Mouse (Mus musculus) small intestine, adult 2 months (tissue): ENCODE data around the gene Smarca4. TPM values are rescaled to one million over a fixed set of nuclear protein-coding genes. Genes with fewer than 3 reads are reported as not detected.

ENCODE experiments used
- H3K27ac ChIP-seq: fragments of 200-500 bp; 2 replicates; pipeline ENCODE4 v1.5.1; 2012; ENCODE audit warnings: low read depth, low read length, control low read depth, inconsistent platforms; ENCODE audit not compliant: insufficient read depth
- H3K27me3 ChIP-seq: fragments of 200-500 bp; 2 replicates; pipeline ENCODE4 v1.6.1; 2012; ENCODE audit warnings: mild to moderate bottlenecking, moderate library complexity, low read length, inconsistent platforms; ENCODE audit not compliant: control insufficient read depth, insufficient read depth
- H3K36me3 ChIP-seq: fragments of 200-500 bp; 2 replicates; pipeline ENCODE4 v1.6.1; 2012; ENCODE audit warnings: mild to moderate bottlenecking, low read length, control low read depth, inconsistent platforms; ENCODE audit not compliant: control insufficient read depth, insufficient read depth
- H3K4me1 ChIP-seq: fragments of 200-500 bp; 2 replicates; pipeline ENCODE4 v1.6.1; 2012; ENCODE audit warnings: low read length, inconsistent platforms, mixed read lengths; ENCODE audit not compliant: control insufficient read depth, insufficient read depth, insufficient read length
- H3K4me3 ChIP-seq: fragments of 200-500 bp; 2 replicates; pipeline ENCODE4 v1.5.1; 2012; ENCODE audit warnings: low read depth, mild to moderate bottlenecking, control low read depth, inconsistent platforms, low read length, moderate library complexity
- CTCF ChIP-seq: fragments of 200-500 bp; IDR thresholded peaks from 2 replicates; pipeline ENCODE4 v1.5.1; 2012; ENCODE audit warnings: low read depth, mild to moderate bottlenecking, control low read depth, inconsistent platforms, low read length, moderate library complexity, mixed read lengths; ENCODE audit not compliant: insufficient replicate concordance, insufficient read length; ENCODE audit errors: extremely low read depth
- POLR2A ChIP-seq: fragments of 200-500 bp; IDR thresholded peaks from 2 replicates; pipeline ENCODE4 v1.6.1; 2012; ENCODE audit warnings: low read depth, mild to moderate bottlenecking, control low read depth, inconsistent platforms, low read length, moderate library complexity
- WGBS: fragments of 180-500 bp; shearing (Covaris S2); methylation state at CpG from one replicate; pipeline ENCODE4 v1.1.7; 2018; 5-methylcytosine and 5-hydroxymethylcytosine counted together
- polyA plus RNA-seq: library from polyadenylated mRNA; depleted of rRNA; stranded (reverse); fragments of >200 nt; gene quantifications from 2 replicates; pipeline ENCODE4 v1.2.3, GENCODE M21; 2012

The Smarca4 gene
- polyA plus RNA-seq, 1 experiment, result 34.1 TPM

DNA sequence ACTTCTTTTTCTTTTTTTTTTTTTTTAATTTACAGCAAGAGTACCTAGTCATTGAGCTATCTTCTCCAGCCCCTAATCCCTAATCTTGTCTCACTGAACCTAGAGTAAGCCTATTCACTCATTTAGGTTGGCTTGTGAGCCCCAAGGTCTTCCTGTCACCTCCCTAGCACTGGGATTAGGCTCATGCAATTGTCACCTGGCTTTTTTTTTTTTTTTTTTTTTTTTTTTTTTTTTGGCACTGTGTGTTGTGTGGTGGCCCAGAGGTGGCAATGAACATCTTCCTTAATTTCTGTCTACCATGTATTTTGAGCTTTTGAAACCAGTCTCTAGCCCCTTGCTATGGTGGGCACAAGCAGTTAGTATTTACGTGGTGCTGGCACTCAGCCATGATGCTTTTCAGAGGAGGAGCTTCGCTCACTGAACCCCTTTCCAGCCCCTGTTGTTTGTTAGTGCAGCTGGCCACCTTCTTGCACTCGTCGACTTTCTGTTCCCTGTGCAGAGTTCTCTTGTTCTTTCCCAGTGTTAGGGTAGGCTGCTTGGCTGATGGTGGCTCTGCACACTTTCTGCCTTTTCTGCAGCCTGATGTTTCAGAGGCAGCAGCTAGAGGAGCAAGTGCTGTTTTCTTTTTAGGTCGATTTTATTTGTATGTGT lies 11.3 kb downstream of the Smarca4 start:
- no peak overlapping the region for H3K27ac ChIP-seq
- 73% methylated on average over 5 of the region's 5 CpGs for WGBS
- no peaks in the 10 kb centered on the region for H3K36me3 ChIP-seq
- TF ChIP-seq POLR2A, result no peak
- TF ChIP-seq CTCF, result no peak
- H3K4me3 ChIP-seq, result no peak overlapping the region
- H3K27me3 ChIP-seq, result no peaks in the 10 kb centered on the region
- H3K4me1 ChIP-seq, result 0 out of 2 replicates have a peak, but pooled peaks cover 1% of the 10 kb centered on the region

DNA sequence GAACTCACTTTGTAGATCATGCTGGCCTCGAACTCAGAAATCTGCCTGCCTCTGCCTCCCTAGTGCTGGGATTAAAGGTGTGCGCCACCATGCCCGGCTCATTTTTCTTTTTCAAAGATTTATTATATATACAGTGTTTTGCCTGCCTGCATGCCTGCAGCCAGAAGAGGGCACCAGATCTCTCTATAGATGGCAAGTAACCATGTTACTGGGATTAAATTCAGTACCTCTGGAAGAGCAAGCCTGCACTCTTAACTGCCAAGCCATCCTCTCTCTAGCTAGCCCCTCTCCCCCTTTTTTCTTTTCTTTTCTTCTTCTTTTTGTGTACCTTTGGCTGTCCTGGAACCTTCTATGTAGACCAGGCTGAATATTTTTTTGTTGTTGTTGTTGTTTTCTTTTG lies 14.7 kb downstream of the Smarca4 start:
- peaks cover 12% of the 10 kb centered on the region; the same call in 1 of the 2 replicates for H3K36me3 ChIP-seq
- H3K4me3 ChIP-seq, result no peak overlapping the region
- TF ChIP-seq POLR2A (no peak), CTCF (peak; percentile 29; the same call in 1 of the 2 replicates)
- 69% methylated on average over 3 of the region's 3 CpGs for WGBS
- 0 out of 2 replicates have a peak, but pooled peaks cover 1% of the 10 kb centered on the region for H3K4me1 ChIP-seq
- H3K27me3 ChIP-seq, result no peaks in the 10 kb centered on the region
- no peak overlapping the region for H3K27ac ChIP-seq

DNA sequence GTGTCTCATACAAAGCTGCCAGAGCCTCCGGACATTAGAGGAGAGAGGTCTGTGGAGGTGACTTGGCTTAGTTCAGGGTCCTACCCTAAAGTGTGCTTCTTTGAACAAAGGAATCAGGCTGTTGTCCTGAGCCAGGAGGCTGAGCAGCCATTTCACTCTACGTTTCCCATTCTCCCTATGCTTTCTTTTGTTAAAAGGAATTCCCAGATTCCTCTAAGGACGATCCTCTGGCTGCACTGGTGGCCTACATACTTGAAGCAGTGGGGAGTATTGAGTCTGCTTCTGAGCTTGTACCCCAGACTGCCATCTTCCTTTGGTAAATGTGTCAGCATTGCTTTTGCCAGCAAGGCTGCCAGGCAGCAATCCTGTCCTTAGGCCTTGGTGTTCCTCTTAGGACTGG lies 17.1 kb downstream of the Smarca4 start:
- WGBS, result 89% methylated on average over 3 of the region's 3 CpGs
- Histone ChIP-seq H3K27ac (no peak overlapping the region), H3K27me3 (no peaks in the 10 kb centered on the region), H3K4me1 (no peaks in the 10 kb centered on the region), H3K4me3 (no peak overlapping the region), H3K36me3 (peaks cover 36% of the 10 kb centered on the region)
- TF ChIP-seq CTCF (no peak), POLR2A (no peak)

DNA sequence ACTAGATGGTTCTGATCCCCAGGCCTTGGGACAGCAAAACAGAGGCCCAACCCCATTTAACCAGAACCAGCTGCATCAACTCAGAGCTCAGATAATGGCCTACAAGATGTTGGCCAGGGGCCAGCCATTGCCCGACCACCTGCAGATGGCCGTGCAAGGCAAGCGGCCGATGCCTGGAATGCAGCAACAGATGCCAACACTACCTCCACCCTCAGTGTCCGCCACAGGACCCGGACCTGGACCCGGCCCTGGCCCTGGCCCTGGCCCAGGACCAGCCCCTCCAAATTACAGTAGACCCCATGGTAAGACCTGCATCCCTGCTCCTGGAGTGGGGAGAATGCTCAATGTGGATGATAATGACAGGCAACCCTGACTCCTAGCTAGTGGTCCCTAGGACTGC lies 19.7 kb downstream of the Smarca4 start:
- H3K36me3 ChIP-seq, result peaks cover 53% of the 10 kb centered on the region
- no peak overlapping the region for H3K27ac ChIP-seq
- no peak overlapping the region for H3K4me3 ChIP-seq
- TF ChIP-seq CTCF (no peak), POLR2A (no peak)
- 57% methylated on average over 7 of the region's 7 CpGs for WGBS
- H3K4me1 ChIP-seq, result no peaks in the 10 kb centered on the region
- H3K27me3 ChIP-seq, result no peaks in the 10 kb centered on the region

DNA sequence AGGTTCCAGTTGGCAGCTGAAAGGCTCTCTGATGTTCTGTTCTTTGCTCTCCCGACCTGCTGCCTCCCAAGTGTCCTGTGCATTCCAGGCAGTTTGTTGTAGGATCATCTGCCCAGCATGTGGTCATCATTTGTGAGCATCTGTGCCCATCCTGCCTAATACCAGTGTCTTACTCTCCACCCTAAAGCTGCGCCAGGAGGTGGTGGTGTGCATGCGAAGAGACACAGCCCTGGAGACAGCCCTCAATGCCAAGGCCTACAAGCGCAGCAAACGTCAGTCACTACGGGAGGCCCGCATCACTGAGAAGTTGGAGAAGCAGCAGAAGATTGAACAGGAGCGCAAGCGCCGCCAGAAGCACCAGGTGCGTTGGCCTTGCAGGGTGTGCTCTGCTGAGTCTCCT lies 23.1 kb downstream of the Smarca4 start:
- WGBS, result 95% methylated on average over 11 of the region's 11 CpGs
- Histone ChIP-seq H3K4me3 (no peak overlapping the region), H3K4me1 (no peaks in the 10 kb centered on the region), H3K36me3 (peaks cover 80% of the 10 kb centered on the region), H3K27me3 (no peaks in the 10 kb centered on the region), H3K27ac (no peak overlapping the region)
- no peak for TF ChIP-seq CTCF
- TF ChIP-seq POLR2A, result no peak

DNA sequence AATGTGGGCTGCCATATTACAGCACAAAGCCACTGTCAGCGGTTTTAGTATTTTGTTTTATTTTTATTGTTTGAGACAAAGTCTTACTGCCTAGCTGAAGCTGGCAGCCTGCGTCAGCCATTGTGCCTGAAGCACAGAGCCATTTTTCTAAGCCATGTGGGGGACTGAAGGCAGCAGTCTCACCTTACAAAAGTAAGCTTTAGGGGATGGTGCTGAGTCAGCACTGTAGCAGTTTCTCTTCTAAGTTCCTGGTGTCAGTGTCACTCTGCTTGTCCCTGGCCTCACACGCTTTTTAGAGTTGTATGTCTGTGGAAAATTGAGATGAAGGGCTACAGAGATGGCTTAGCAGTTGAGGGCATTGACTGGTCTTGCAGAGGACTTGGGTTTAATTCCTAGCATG lies 30.4 kb downstream of the Smarca4 start:
- H3K27ac ChIP-seq, result no peak overlapping the region

DNA sequence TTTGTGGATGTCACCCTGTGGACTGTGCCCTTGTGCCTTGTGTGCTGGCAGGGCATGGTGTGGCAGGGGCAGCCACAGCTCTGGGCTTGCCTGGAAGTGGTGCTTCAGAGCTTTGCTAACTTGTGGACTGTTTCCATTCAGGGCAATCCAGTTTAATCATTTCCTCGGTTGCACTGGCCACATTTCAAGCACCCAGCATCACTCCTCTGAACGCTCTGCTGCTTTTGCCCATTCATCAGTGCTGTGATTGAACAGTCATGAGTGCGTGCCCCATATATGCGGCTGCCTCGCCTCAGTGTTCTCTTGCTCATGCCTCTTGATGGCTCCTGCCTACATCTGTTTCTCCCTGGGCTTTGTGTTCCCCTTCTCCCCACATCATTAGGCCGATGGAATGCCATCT lies 31.8 kb downstream of the Smarca4 start:
- TF ChIP-seq POLR2A (no peak), CTCF (no peak)
- Histone ChIP-seq H3K36me3 (peaks cover 56% of the 10 kb centered on the region), H3K4me3 (no peak overlapping the region), H3K27ac (no peak overlapping the region), H3K27me3 (no peaks in the 10 kb centered on the region), H3K4me1 (no peaks in the 10 kb centered on the region)
- WGBS, result 93% methylated on average over 6 of the region's 6 CpGs

More for the DNA sequence above, 30.4 kb downstream of the Smarca4 start:
- 95% methylated on average over 3 of the region's 3 CpGs for WGBS
- Histone ChIP-seq H3K4me3 (no peak overlapping the region), H3K27me3 (no peaks in the 10 kb centered on the region), H3K36me3 (peaks cover 66% of the 10 kb centered on the region), H3K4me1 (no peaks in the 10 kb centered on the region)
- TF ChIP-seq POLR2A (no peak), CTCF (no peak)
